Mouse (Mus musculus): ENCODE measurements around the gene Bri3.
"Not testable (repeated sequence)": the region's sequence is repeated elsewhere in the genome, so short reads cannot be mapped to it uniquely, and the experiment has no call there.

Gene Bri3

DNA sequence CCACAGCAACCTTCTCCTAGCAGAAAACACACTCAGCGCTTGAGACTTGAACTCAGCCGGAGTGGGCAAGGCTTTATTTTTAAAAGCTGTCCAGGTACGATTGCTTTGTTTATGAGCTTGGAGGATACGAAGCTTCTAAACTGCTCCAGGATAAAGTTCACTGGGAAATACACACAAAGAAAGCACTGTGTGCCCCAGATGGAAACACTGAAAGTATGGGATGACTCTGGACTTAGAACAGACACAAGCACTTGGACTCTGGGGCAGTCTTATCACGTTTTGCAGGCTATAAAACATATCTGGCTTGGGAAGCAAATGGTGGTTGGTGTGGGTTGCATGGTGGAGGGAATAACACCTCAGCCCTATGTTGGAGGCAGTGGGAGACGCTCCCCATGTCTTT lies 115.6 kb downstream of the Bri3 start:
- DNase-seq (ENCODE audit: low read depth), result no peak

DNA sequence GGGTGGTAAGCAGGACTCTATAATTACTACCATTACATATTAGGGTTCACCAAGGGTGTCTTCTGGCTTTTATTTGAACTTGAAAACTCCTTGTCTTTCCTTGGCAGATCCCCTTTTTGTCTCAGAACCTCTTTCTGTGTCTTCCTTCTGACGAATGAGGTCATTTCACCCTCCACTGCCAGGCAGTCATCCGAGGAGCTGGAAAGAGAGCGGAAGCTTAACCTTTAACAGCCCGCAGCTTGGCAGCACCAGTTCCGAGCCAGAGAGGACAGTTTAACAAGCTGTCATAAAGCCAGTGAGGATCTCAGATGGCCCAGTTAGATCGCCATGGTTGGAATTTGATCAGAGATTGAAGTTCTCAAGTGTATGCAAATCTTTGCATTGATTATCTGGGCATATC lies 116.1 kb downstream of the Bri3 start:
- no peak for DNase-seq (ENCODE audit: low read depth)

- DNase-seq (ENCODE audit: low read depth), result no peak
These were observed 120.6 kb downstream of the Bri3 start for GRCm38 (mm10) chr5:144364680-144365357.

GRCm38 (mm10) chr5:144366551-144366950 lies 122.3 kb downstream of the Bri3 start:
- DNase-seq (ENCODE audit: low read depth), result not testable (repeated sequence)

GRCm38 (mm10) chr5:144368661-144369205 lies 124.5 kb downstream of the Bri3 start:
- DNase-seq (ENCODE audit: low read depth), result peak; percentile 54

GRCm38 (mm10) chr5:144370986-144371385 lies 126.7 kb downstream of the Bri3 start:
- DNase-seq (ENCODE audit: low read depth), result no peak

- no peak for DNase-seq (ENCODE audit: low read depth)
These were observed 127.9 kb downstream of the Bri3 start for GRCm38 (mm10) chr5:144372177-144372576.

GRCm38 (mm10) chr5:144372885-144373284 lies 128.6 kb downstream of the Bri3 start:
- no peak for DNase-seq (ENCODE audit: low read depth)

DNA sequence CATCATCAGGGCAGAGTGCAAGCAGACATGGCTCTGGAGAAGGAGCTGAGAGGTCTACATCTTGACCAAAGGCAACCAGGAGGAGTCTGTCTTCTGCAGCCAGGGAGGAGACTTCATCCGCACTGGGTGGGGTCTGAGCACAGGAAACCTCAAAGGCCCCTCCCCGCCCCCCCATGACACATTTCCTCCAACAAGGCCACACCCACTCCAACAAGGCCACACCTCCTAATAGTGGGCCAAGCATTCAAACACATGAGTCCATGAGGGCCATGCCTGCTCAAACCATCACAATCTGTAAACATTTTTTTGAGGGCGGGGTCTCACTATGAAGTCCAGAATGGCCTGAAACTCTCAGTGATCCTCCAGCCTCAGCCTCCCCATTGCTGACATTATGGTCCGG lies 135.2 kb downstream of the Bri3 start:
- no peak for DNase-seq (ENCODE audit: low read depth)

- no peak for DNase-seq (ENCODE audit: low read depth)
These were observed 136.5 kb downstream of the Bri3 start for GRCm38 (mm10) chr5:144380689-144381088.

DNA sequence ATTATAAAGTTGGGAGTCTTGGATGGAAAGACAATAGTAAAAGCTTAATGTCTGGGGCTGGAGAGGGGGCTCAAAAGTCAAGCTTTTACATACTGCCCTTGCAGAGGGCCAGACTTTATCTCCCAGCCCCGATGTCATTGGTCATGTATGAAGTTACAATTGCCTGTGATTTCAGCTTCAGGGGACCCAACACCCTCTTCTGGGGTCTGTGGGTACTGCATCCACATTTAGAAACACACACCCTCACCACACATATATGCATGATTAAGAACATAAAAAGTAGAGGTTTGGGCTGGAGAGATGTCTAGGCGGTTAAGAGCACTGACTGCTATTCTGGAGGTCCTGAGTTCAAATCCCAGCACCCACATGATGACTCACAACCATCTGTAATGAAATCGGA lies 137.5 kb downstream of the Bri3 start:
- DNase-seq (ENCODE audit: low read depth), result no peak

DNA sequence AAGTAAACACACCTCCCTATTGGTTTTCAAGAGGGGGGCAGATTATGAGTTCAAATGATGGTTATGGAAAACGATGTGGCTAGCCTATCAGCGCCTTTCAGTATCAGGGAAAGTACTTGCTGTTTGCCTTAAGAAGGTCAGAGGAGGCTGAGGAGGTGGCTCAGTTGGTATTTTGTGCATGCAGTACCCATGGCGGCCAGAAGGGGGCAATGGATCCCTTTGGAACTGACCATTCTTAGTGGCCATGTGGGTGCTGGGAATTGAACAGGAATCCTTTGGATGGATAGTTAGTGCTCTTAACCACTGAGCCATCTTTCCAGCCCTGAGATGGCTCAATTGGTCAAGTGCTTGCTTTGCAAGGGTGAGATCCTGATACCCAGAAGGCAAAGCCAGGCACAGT lies 139.7 kb downstream of the Bri3 start:
- no peak for DNase-seq (ENCODE audit: low read depth)

- no peak for DNase-seq (ENCODE audit: low read depth)
These were observed 143.6 kb downstream of the Bri3 start for GRCm38 (mm10) chr5:144387851-144388250.

GRCm38 (mm10) chr5:144394142-144394541 lies 149.9 kb downstream of the Bri3 start:
- DNase-seq (ENCODE audit: low read depth), result no peak

- DNase-seq (ENCODE audit: low read depth), result no peak
These were observed 153.3 kb downstream of the Bri3 start for GRCm38 (mm10) chr5:144397566-144397965.

DNA sequence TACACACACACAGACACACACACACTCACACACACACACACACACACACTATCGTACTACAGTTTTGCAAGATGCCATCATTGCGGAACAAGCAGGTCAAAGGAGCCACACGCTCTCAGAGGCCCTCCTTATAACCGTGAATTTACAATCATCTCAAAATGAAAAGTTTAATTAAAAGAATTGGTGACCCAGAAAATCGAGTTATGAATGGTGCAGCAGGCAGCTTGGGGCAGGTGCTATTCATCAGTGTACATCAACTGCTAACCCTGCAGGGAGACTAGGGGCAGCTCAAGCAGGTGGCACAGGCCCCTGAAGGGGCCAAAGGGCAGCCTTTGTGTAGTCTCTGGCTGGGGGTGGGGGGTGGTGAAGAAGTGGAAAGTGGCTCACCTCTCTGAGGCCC lies 156.6 kb downstream of the Bri3 start:
- no peak for DNase-seq (ENCODE audit: low read depth)

DNA sequence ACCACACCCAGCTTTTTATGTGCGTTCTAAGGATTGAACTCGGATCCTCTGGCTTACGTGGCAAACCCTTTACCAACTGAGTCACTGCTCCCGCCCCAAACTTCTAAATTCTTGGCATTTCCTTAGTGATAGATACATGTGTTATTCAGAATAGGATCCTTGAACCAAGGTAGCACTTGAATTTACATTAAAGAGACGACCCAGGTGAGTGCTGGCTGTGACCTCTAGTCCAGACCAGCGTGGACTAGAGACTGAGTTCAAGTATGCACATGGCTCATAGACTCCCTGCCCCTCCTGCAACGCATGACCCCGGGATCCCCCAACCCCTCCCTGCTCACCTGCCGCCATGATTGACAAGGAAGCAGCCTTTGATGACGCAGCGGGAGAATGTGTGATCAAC lies 162.0 kb downstream of the Bri3 start:
- no peak for DNase-seq (ENCODE audit: low read depth)

DNA sequence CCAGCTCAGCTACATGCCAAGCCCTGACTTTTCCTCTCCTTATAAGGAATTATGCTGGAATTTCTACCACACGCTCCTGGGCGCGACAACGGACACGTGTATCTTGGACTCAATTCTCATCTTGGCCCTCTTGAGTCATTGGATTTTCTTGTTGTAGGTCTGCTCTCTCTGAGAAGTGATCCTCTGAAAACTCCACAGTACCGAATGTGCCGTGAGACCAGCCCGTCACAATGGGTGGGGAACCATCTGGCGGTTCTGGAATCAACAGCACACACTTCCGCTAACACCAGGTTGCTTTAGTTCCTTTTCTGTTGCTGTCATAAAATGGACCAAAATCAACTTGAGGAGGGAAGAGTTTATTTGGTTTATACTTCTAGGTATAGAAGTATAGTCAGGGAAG lies 166.4 kb downstream of the Bri3 start:
- no peak for DNase-seq (ENCODE audit: low read depth)

- DNase-seq (ENCODE audit: low read depth), result no peak
These were observed 167.5 kb downstream of the Bri3 start for GRCm38 (mm10) chr5:144411702-144412101.

GRCm38 (mm10) chr5:144412781-144413180 lies 168.5 kb downstream of the Bri3 start:
- DNase-seq (ENCODE audit: low read depth), result no peak

DNA sequence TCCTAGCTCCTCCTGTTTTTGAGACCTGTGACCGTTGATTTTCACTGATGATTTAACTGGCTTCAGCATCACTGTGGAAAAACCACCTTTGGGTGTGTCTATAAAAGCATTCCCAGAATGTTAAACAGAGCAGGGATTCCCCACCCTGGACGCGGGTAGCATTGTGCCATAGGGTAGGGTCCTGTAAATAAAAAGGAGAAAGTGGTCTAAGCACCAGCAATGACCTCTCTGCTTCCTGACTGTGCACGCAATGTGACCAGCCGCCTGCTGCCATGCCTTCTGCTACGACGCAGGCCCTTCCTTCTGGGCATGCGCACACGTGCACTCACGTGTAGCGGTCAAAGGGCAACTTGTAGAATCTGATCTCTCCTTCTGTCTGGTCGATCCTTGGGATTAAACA lies 174.2 kb downstream of the Bri3 start:
- DNase-seq (ENCODE audit: low read depth), result no peak

GRCm38 (mm10) chr5:144420001-144420400 lies 175.8 kb downstream of the Bri3 start:
- no peak for DNase-seq (ENCODE audit: low read depth)

GRCm38 (mm10) chr5:144426697-144427096 lies 182.5 kb downstream of the Bri3 start:
- DNase-seq (ENCODE audit: low read depth), result no peak

DNA sequence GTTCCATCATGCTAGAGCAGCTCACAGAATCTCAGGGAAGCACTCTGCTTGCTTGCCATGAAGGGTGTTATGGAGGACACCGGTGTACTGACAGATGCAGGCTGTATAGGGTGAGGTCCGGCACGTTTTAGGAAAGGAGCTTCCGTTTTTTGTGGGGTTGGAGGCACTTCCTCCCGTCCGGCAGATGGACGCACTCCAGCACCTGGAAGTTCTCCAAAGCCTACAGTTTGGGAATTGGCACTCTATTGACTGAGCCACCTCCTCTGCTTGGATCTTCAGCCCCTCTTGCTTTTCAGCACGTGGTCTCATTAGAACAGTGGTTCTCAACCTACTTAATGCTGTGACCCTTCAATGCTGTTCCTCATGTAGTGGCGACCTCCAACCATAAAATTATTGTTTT lies 183.6 kb downstream of the Bri3 start:
- DNase-seq (ENCODE audit: low read depth), result no peak

All from fibroblast of lung, adult 2 months (primary cell).